Mouse (Mus musculus) bone marrow macrophage, adult 2 months (primary cell): ENCODE results near the gene Mn1. TPM values are rescaled to one million over a fixed set of nuclear protein-coding genes. Genes with fewer than 3 reads are reported as not detected.

Experiments
- H3K27ac ChIP-seq: 2 replicates; pipeline ENCODE4 v1.5.1; 2012; ENCODE audit warnings: low read depth, low read length; ENCODE audit not compliant: insufficient read depth
- H3K4me1 ChIP-seq: 2 replicates; pipeline ENCODE4 v1.6.1; 2012; ENCODE audit warnings: low read length; ENCODE audit not compliant: control insufficient read depth, insufficient read depth
- H3K4me3 ChIP-seq: 2 replicates; pipeline ENCODE4 v1.5.1; 2012; ENCODE audit warnings: mild to moderate bottlenecking, low read length, moderate library complexity; ENCODE audit not compliant: insufficient read depth
- CTCF ChIP-seq: IDR thresholded peaks from 2 replicates; pipeline ENCODE4 v1.5.1; 2012; ENCODE audit warnings: low read depth, mild to moderate bottlenecking, low read length, moderate library complexity
- POLR2A ChIP-seq: IDR thresholded peaks from 2 replicates; pipeline ENCODE4 v1.6.1; 2012; ENCODE audit warnings: mild to moderate bottlenecking, low read depth, low read length, borderline replicate concordance
- polyA plus RNA-seq: library from polyadenylated mRNA; stranded (reverse); fragments of >200 nt; gene quantifications from 2 replicates; pipeline ENCODE4 v1.2.4, GENCODE M21; 2012; ENCODE audit not compliant: missing spikeins, insufficient read depth, insufficient read length

The Mn1 gene
- polyA plus RNA-seq, 1 experiment, result 0.08 TPM

DNA sequence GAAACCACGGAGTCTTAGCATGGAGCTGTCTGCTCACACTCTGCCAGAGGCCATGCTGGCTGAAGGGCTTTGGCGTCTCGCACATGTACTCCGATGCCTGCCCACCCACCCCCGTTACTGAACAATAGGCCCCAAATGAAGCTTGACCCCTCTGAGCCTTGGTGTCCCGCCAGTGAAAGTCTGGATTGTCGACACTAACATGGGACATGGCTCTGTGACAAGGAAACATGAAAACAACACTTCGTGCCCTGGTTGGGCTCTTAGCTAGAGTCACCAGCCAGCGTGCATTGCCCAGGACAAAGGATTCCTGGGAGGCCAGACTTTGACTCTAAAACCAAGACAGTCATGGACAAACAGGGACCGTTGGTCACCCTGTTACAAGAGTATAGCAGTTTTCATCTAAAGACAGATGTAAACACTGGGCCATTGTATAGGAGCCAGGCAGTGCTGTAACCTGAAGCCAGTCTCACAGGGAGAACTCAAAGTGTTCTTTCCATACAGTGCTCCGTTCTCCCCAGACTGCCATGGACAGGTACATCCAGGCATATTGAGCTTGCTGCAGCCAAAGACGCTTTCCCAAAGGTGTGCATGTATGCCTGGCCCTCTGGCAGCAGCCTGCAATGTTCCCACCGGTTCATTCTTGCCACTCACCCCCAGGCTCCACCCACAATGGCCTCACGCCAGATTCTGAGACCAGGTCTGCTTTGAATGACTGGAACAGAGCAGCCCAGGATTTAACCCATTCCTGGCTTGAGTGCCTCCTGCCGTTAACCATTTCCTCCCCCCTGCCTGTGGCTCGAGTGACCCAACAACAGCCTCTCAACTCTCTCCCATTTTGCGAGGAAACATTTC is 23.6 kb upstream of the Mn1 start:
- peaks cover 4% of the 10 kb centered on the region; the same call in 1 of the 2 replicates for H3K4me1 ChIP-seq
- no peak for TF ChIP-seq POLR2A
- TF ChIP-seq CTCF, result no peak
- H3K4me3 ChIP-seq, result no peak overlapping the region
- no peak overlapping the region for H3K27ac ChIP-seq

DNA sequence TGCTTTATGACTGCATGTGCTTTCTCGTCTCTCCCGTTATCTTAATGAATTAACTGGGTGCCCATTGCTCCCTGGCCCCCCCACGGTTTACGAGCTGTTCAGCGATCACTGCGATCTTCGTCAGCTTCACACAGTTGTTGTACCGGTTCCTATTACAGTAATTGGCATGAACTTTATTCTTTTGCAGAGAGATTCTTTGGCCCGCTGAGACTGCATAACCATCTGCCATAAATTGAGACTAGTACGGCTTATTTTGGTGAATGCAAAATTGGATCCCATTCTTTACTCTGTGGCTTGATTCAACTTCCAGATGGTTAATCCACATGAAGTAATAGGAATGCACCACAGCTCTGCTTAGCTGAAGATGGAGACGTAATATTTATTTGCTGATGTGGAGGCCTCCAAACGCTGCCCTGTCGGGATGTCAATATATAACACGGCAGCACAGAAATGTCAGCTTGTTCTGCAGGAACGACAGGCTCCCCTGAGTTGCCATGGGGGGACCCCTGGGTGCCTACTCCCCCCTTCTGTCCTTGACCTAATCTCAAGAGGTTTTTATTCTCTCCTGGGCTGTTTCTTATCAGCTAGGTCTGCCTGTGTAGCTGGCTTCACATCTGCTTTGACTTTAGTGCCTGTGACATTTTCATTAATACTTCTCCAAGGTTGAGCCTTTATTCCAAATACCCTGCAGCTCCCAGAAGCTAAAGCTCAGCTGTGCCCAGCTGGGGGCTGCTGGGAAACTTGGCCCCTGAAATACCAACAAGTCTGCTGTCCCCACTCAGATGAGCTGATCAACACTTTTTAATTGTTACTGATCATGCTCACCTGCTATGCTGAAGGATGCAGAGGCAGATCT is 22.7 kb upstream of the Mn1 start:
- Histone ChIP-seq H3K4me3 (no peak overlapping the region), H3K4me1 (peaks cover 4% of the 10 kb centered on the region; the same call in 1 of the 2 replicates), H3K27ac (no peak overlapping the region)
- TF ChIP-seq POLR2A (no peak), CTCF (no peak)

DNA sequence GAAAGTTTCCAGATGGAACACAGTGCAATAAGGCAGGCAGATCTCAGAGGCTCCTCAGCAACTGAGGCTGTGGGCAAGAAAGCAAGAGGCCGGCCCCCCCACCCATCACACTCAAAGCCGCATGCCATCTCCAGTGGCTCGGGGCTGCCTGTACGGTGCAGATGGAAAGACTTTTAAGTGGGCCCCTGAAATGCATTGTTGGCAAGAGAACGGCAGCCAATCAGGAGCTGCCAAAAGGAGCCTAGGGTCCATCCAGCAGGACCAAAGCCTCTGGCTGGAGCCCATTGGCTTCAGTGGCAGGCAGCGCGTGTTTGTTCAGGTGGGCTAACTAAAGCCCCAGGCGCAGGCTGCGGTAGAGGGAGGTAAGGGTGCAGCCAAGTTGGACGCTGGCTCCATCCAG is 21.4 kb upstream of the Mn1 start:
- TF ChIP-seq CTCF (no peak), POLR2A (no peak)
- H3K4me1 ChIP-seq, result peaks cover 4% of the 10 kb centered on the region; the same call in 1 of the 2 replicates
- H3K27ac ChIP-seq, result no peak overlapping the region

DNA sequence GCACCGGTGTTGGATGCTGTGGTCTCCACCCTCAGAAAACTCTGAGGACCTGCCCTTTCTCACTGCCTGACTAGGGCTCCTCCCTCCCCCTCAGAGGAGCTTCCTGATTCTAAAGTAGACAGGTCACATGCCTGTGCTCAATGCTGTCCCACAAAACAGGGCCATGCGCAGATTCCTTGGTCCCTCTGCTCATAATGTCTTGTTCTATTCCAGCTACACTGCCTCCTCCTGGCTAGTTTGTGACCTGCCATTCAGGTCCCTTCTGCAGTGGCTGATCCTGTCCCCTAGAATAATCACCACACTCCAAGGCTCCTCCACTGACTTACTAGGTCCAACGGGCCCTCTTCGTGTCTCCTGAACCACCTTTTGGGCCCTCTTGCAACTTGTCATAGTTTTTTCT is 21.0 kb upstream of the Mn1 start:
- H3K27ac ChIP-seq, result no peak overlapping the region
- H3K4me3 ChIP-seq, result no peak overlapping the region
- peaks cover 4% of the 10 kb centered on the region; the same call in 1 of the 2 replicates for H3K4me1 ChIP-seq
- TF ChIP-seq CTCF, result no peak
- TF ChIP-seq POLR2A, result no peak

More for the DNA sequence above, 21.4 kb upstream of the Mn1 start:
- no peak overlapping the region for H3K4me3 ChIP-seq

DNA sequence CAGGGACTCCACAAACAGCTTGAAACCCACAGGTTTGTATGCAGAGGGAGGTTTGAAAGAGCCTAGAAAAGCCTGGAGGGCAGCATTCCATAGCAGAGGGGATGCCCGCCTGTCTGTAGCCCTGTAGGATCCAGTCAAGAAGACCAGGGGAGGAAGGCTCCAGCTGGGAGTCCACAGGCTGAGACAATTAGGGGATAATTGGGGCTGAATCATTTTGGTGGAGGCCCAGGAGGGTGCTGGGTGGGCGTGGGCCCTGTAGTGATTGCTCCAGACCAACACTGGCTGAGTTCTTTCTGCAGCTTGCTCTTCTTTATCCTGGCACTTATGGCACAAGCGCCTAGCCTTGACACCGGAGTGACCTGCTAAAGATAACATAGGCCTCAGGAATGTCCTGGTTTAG is 18.7 kb upstream of the Mn1 start:
- Histone ChIP-seq H3K4me3 (no peak overlapping the region), H3K4me1 (peaks cover 4% of the 10 kb centered on the region; the same call in 1 of the 2 replicates), H3K27ac (no peak overlapping the region)
- no peak for TF ChIP-seq CTCF
- no peak for TF ChIP-seq POLR2A

DNA sequence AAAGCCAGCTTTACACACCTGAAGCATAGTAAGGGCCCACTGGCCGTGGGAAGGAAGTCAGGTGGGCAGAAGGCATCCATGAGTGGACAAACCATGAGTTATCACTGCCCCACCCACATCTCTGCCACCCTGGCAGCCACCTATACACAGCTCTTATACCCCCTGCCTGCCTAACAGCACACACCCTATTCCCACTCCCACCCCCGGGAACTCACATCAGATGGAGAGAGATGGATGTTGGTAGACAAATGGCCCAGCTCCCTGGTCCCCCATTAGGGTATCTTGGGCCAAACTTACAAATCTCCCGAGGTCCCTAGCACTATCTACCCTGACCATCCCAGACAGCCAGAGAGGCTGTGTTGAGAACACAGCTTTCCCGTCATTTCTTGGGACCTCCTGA is 17.9 kb upstream of the Mn1 start:
- Histone ChIP-seq H3K27ac (no peak overlapping the region), H3K4me1 (peaks cover 4% of the 10 kb centered on the region; the same call in 1 of the 2 replicates), H3K4me3 (no peak overlapping the region)
- no peak for TF ChIP-seq POLR2A

DNA sequence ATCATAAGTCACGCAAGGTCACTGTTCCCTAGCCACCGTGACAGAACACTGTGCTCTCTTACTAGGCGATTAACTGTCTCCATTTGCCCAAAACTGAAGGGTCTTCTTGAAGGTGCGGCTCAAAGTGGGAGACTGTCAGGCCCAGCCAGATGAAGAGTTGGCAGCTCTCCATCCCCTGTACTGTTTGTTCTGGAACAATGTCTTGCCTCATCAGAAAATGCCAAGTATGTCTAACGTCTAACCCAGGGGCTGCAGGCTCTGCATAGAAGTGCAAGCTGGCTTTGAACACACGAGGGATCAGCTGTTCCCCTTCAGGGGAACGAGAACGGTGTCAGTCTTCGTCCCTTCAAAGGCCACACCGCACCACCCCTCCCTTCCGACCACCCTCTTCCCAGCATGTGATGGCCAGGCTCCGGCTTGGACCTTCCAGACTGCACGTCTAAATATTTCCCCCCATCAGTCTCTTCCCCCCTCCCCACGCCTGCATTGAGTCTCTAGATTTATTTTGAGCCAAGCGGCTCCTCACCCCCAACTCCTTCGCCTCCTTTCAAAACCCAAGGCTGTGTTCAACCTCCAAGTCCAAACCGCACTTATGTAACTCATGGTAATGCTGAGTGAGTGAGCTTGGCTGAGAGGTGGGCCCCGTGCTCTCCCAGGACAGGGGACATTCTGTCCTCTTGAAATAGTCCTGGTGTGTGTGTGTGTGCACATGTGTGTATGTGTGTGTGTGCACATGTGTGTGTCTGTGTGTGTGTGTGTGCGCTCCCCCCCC is 15.1 kb upstream of the Mn1 start:
- TF ChIP-seq POLR2A (no peak), CTCF (no peak)
- Histone ChIP-seq H3K27ac (no peak overlapping the region), H3K4me1 (no peaks in the 10 kb centered on the region), H3K4me3 (no peak overlapping the region)

DNA sequence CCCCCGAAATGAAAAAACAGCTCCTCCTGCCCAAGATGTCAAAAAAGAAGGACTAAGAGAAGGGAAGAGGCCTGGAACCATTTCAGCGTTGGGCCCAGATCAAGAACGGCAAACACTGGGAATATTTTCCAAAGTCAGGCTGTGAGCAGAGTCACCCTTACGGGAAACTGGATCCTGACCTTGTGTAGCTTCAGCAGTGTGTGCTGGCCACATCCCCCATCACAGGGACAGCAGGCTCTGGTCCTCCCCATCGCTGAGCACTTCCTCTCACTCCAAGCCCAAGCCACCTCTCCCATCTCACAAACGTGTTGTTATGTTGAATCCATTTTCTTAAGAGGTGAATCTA is 14.5 kb upstream of the Mn1 start:
- no peak overlapping the region for H3K27ac ChIP-seq
- TF ChIP-seq CTCF (no peak), POLR2A (no peak)
- no peaks in the 10 kb centered on the region for H3K4me1 ChIP-seq
- H3K4me3 ChIP-seq, result no peak overlapping the region

DNA sequence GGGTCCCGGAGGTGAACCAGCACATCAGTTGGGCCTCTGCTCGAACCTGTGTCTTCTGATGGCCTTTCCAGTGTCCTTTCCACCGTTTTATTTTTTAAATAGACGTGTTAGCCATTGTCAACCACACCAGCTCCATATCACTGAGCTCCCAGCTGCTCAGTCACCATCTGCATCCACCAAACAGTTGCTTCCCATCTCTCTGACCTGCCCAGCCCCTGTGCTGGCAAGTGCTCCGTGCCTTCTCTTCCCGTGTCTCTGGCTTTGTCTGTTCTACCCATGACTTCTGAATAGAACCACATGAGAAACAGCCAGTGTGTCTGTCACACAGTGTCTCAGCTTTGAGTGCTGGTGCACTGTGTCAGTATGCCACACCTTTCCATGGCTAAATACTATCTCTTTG is 12.4 kb upstream of the Mn1 start:
- TF ChIP-seq CTCF (no peak), POLR2A (no peak)
- Histone ChIP-seq H3K27ac (no peak overlapping the region), H3K4me1 (no peaks in the 10 kb centered on the region), H3K4me3 (no peak overlapping the region)
